Mouse (Mus musculus) spleen, postnatal 4 days (tissue): ENCODE measurements at regions not wholly inside any gene's neighbourhood (a gene's known extent, or its start where the extent isn't known, plus 50 kb on each side); places are given as distances from the start of the nearest gene placed in this dataset.

Experiments
- DNase-seq, 2 experiments: peaks; one replicate each; pipeline ENCODE4 v3.0.0; 2022; ENCODE audit warnings: low spot score in 2 of 2

- DNase-seq: no peak
Measured at GRCm38 (mm10) chr4:7642878-7643590, 595.8 kb downstream of the Car8 start.

DNA sequence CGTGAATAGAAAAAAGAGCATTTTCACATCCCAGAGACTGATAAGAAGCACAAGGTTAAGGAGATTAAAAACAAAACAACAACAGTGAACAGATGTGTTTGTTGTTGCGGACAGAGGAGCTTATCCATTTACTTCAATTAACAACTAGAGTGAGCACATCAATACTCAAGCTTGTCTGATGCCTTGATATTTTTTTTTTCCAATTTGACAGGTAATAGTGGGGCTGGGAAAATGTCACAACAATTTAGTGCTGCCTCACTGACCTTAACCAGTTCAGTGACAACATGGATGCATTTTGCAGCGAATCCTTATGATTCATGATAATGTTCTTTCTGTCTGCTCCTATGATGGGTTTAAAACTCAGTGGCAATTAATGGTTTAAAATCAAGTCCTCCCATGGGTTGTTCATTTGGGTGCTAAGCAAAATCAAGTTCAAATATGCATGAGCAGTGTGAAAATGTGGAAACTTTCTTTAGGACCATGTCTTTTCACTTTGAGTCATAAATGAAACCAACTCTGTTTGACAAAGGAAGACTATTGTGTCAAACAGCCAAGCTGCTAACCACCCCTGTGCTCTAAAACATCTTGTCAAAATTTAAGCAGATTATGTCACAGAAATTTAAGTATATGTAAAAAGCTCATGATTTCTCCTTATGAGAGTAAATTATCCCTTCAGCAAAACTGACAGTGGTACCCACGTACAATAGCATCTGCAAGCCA is 641.0 kb downstream of the Car8 start:
- DNase-seq: no peak

- no peak for DNase-seq
Measured at GRCm38 (mm10) chr4:7596116-7596515, 642.7 kb downstream of the Car8 start.

- DNase-seq: no peak
Measured at GRCm38 (mm10) chr4:7583851-7584250, 655.0 kb downstream of the Car8 start.

GRCm38 (mm10) chr4:7581931-7582330 is 656.9 kb downstream of the Car8 start:
- no peak for DNase-seq

- DNase-seq: no peak
Measured at GRCm38 (mm10) chr4:7581220-7581916, 657.5 kb downstream of the Car8 start.

GRCm38 (mm10) chr4:7580554-7581219 is 658.2 kb downstream of the Car8 start:
- no peak for DNase-seq

GRCm38 (mm10) chr4:7574011-7574410 is 664.8 kb downstream of the Car8 start:
- DNase-seq: no peak

GRCm38 (mm10) chr4:7567687-7568393 is 671.0 kb downstream of the Car8 start:
- DNase-seq: no peak

DNA sequence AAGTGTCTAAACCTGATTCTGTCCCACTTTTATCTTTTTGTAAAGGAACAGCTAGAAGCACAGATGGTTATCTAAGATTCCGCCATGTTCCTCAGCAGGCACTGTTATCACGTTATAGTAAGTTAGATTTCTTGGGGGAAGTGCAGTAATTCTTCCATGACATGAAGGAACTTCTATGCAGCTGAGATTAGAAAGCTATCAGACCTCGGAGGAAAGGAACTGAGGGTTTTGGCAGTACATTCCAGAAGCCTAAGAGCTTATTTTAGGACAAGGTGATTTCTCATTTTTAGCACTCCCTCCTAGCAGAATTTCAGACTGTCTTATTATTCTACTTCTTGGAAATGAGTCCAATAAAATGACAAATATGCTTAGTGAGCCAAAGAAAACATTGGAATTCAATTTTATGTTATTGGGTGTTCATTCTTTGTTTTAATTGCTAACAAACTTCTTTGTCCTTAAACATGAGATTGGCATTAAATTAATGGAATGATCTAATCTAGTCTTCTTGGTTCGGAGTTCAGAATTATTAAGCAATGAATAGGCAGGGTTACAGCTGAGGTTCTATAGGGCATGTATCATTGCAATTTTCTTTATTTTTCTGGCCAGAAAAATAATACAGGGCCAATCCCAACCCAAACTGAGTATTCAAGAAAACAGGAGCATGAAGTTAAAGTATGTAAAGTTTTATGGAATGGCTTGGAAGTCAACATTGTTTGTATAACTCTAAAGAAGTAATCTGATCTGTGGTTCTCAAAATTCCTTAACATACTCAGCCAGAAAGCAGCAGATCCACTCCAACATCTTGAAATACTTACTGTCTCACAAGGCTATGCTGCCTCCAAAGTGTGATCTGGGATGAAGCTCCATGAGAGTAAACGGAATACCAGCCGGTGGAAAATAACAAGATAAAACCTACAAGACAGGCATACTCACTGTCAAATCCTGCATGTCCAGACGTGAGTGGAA is 678.7 kb downstream of the Car8 start:
- no peak for DNase-seq

- DNase-seq: no peak
Measured at GRCm38 (mm10) chr4:7558721-7559120, 680.1 kb downstream of the Car8 start.

DNA sequence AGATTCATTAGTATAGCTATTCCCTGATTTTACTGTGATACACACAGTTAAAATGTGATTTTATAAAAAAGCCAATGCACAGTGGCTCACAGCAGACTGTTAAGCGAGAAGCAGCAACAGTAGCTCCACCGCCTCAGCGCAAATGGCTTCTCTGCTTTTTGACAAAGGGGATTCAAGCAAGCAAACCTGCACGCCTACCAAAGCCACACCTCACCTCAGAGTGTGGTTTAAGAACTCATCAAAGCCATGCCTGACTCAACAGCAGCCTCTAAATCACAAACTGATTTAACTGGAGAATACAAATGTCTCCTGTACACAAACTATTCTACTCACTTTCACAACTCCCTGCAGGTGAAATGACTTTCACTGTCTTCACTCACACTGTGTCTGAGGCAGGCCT is 704.5 kb downstream of the Car8 start:
- no peak for DNase-seq

DNA sequence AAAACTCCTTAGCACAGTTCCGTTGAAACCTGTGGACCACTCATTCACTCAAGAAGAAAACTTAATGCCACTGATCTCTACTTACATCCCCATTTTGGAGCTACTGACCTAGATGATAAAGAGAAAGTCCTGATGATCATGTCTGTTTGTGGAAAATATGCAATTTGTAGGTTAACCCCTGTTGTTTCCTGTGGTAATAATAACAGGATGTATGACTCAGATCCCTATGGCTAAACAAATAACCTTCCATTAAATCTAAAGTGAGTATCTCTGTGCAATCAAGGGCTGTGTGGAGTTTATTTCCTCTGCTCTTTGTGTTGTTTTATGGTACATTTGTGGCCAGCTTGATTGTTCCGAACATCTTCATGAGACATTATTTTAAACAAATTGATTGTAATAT is 711.1 kb downstream of the Car8 start:
- DNase-seq: no peak

DNA sequence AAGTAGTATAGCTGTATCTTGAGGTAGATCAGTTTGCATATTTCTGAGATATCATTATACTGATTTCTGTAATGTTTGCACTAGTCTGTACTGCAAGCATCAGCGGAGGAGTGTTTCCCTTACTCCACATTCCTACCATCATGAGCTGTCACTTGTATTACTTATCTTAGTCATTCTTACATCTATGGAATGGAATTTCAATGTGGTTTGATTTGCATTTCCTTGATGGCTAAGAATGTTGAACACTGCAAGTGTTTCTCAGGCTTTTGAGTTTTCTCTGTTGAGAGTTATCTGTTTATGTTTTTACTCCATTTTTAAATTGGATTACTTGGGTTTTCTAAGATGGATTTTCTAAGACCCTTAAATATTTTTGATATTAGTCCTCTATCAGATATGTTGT is 725.8 kb downstream of the Car8 start:
- DNase-seq: no peak

GRCm38 (mm10) chr4:7485552-7485951 is 753.3 kb downstream of the Car8 start:
- no peak for DNase-seq

DNA sequence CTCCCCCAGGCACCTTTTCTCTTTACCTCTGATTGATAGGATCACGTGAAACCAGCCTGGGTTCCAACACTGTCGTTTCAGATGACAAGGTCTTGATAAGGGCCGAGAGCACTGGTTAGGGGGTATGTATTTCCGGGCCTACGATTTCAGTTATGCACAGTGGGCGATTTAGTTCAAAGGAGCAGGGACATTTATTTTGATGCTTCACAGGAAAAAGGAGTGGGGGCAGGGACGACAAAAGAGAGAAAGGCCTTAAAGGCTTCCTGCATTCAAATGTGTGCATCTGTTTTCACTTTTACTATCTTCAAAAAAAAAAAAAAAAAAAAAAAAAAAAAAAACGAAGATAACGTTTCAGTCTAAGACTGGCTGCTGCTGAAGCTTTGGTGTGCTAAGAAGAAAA is 783.7 kb downstream of the Car8 start:
- peak in 1 of 2 experiments; percentile 13 for DNase-seq

DNA sequence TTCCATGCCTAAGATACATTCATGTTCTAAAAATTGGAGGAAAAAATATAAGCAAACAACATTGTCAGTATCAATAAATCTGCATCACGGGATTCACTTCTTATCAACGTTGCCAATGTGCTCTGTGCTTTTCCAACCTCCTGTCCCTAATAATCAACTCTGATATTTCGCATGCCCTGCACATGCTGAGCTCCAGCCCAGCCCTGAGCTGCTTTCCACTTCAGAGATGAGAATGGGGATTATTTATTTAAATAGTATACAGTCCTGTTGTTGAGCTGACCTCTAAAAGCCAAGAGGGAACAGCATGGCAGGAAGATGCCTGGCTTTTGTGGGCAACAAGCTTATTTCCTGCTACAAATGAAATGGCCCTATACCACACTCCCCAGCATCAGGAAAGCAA is 786.2 kb downstream of the Car8 start:
- DNase-seq: no peak

DNA sequence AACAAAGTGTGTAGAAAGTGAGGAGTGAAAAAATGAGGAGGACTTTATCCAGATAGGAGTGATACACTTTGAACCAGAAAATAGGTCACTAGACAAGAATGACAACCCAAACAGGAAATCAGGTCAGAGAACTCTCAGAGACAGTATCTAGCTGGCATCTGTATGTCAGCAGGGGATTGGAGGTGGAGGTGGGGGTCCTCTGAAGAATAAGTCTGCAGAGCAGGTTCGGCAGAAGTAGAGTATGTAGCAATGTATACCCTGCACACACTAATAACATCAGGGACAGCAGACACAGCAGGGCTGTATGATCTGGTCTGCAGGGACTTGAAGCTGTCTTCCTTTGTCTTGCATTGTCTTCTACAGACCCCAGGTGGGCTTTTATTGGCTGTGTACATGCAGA is 787.9 kb downstream of the Car8 start:
- no peak for DNase-seq

DNA sequence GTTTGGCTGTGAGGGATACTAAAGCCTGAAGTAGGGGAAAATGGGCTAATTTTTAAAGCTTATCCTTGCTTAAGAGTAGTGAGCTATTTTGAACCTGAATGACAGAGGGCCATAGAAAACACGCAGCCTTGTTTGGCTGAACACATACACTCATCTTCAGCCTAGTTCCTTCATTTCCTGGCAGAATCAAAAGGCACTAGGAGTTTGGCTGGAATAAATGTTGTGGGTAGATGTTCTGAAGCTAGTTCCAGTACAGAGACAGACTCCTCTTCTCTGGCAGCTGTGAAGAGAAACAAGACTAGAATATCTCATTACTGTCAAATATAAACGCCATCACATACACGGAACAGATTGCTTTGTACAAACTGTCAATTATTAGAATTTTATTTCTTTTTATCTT is 809.5 kb downstream of the Car8 start:
- no peak for DNase-seq

DNA sequence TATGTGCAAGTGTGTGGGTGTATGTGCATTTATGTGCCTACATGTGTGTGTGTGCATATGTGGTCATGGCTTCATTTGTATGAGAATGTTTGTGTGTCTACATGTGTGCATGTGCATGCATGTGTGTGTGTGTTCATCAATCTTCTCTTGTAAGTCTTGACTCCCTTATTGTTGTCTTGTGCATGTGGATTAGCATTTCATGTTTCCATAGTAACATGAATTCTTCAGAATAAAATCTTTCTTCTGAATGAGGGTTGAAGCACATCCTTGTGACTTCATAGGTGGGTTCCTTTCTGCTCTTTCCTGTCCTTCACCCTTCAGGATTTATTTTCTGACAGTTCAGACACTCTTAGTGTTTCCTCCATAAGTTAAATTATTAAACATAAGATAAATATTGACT is 814.8 kb downstream of the Car8 start:
- DNase-seq: no peak

DNA sequence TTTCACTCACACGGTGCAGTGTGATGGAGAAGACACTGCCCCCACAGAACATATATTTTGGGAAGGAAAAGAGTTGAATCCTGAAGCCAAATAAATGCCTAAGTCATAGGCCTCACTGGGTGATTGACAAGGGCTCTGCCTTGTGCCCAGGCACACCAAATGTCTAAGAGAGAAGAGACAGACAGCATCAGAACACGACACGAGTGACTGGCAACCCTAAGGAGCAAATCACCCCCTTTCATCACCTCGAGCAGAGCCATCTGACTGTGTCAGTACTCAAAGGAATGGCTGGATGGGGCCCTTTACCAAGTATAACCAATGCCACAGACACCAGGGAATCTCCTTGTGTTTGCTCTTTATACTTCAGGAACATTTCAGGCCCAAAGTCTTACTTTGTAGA is 815.6 kb downstream of the Car8 start:
- DNase-seq: no peak
